Mouse (Mus musculus) hematopoietic stem cell, adult 5-6 weeks (primary cell): ENCODE measurements around the gene Prkcb. TPM values are rescaled to one million over a fixed set of nuclear protein-coding genes. Genes with fewer than 3 reads are reported as not detected.

Source experiments
- ATAC-seq, 2 experiments: fragments of 125-278 bp in 1 of 2; replicated peaks in 1 of 2; 2 replicates each; pipeline ENCODE4 v1.8.0; 2016 to 2017; ENCODE audit warnings: inconsistent platforms in 2 of 2, mild to moderate bottlenecking in 2 of 2, moderate number of reproducible peaks in 2 of 2, low read depth in 1 of 2, moderate TSS enrichment in 1 of 2; ENCODE audit not compliant: low FRiP score in 2 of 2, poor library complexity in 2 of 2, severe bottlenecking in 2 of 2, insufficient read depth in 1 of 2, low TSS enrichment in 1 of 2
- total RNA-seq: library from RNA; stranded (forward); fragments of 172-1452, 232-1000 nt; gene quantifications from 2 replicates; pipeline ENCODE4 v1.2.3, GENCODE M21; 2017

Prkcb gene
- total RNA-seq, 1 experiment from 2014 or later, result 11.8 TPM

DNA sequence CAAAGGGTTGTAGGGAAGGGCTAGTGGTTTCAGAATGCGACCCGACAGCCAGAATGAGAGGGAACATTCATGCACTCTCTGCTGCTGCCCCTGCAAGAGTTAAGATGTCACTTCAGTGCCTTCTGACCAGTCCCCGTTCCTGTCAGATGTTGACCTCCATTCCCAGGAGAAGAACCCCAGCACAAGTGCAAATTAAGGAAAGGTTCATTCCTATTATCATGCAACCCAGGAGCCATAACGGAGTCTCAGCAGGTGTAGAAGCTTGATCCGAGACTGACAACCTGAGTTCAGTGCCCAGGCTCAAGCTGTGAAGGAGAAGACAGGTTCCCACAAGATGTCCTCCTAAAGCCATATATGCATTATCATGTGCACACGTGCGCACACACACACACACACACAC, 280.2 kb downstream of the Prkcb start:
- ATAC-seq, result no peak

- no peak for ATAC-seq
Observed at GRCm38 (mm10) chr7:122570407-122570806, 281.9 kb downstream of the Prkcb start.

DNA sequence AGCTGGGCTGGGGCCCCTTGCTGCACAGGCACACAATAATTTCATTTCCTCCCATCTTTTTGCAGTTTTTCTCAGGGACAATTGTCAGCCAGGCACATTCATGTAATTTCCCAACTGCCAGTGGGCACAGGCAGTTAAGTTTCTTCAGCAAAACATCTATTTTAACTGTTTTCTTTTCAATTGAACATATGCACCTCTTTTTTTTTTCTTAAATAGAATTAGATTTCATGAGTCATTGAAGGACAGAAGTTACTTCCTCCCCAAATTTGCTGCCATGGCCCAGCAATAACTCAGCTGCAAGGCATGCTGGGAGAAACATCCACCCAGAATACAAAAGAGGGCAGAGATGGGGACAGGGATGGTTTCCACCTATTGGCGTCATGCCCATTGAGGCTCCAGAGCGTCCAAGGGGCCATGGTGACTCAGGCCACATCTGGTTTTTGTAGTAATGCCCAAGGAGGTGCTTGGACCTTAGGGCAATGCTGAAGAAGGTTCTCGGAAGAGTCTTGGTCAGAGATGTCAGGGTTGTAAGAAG, 284.6 kb downstream of the Prkcb start:
- ATAC-seq, result no peak

GRCm38 (mm10) chr7:122574418-122574817, 285.9 kb downstream of the Prkcb start:
- no peak for ATAC-seq

GRCm38 (mm10) chr7:122575056-122575455, 286.5 kb downstream of the Prkcb start:
- ATAC-seq, result no peak

- no peak for ATAC-seq
Observed at GRCm38 (mm10) chr7:122575506-122575905, 287.0 kb downstream of the Prkcb start.

DNA sequence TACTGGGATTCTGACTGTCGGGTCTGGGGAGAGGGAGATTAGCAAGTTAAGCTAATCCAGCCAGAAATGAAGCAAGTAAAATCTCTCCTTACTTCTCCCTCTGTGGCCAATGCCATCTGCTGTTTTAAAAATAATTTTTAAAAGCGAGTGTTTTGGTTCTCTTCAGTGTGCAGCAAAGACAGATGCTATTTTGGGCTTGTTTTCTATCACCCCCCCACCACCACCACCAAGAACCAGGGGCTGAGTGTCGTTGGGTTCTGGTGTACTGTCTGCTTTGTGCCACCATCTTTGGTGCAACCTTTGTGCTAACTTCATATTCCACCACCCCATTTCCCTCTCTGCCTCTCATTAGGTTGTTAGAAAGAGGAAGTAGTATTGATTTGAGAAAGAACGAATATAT, 289.0 kb downstream of the Prkcb start:
- ATAC-seq, result no peak

GRCm38 (mm10) chr7:122579461-122580157, 291.1 kb downstream of the Prkcb start:
- no peak for ATAC-seq

DNA sequence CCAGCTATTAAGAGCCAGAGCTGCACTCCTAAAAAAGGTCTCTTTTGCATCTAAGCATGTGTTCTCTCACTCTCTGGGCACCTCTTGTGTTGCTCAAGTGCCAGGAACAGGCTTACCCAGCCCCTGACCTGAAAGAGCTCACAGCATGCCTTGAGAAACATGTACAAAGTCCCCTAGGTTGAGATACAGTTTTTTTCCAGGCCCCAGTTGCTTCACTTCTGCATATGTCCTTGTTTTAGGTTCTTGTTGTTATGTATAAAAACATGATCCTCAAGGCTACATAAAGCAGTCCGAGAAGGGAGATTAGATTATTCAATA, 291.6 kb downstream of the Prkcb start:
- no peak for ATAC-seq

DNA sequence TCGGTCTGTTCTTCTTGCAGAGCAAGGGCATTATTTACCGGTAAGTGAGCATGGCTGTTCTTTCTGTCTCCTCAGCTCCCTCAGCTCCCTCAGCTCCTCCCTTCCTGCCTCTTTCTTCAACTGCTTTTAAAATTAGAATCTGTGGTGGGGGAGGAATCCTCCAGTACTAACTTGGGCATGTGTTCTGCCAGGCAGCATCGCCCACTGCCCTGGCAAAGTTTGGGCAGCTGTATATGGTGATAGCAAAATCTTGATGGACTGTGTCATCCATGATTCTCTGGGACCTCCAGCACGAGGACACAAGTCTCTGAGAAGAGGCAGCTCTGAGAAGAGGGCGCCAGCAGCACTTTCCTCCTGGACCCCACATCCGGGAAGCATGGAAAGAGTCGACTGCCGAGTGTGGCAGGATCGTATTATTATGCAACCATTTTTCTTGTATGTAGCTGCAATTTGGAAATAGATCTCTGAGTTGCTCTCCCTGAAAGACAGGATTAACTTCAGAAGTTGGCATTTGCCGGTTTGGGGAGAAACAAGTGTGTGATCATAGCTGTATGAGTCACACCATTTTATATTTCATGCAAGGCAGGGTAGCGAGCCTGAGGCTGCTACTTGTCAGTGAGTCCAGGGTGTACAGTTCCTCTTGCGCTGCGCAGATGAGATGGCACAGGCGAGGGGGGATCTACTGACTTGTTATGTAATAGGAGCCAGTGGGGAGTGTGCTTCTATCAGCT, 296.0 kb downstream of the Prkcb start:
- no peak for ATAC-seq

DNA sequence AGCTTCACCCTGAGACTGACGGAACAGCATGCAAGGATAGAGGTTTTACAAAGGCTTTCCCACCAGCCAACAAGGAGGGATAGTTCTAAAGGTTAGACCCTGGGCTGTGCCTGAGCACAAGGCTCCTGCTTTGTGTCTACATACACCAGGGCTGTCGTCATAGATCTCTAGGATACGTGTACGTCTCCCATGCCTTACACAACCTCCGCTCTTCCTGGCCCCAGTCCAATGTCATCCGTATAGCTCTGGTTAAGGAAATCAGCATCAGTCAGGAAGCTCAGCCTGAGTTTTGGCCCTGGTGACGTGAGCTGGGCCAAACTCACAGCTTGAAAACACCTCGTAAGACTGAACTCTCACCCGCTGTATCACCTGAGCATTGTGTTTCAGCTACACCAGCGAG, 307.3 kb downstream of the Prkcb start:
- no peak for ATAC-seq

DNA sequence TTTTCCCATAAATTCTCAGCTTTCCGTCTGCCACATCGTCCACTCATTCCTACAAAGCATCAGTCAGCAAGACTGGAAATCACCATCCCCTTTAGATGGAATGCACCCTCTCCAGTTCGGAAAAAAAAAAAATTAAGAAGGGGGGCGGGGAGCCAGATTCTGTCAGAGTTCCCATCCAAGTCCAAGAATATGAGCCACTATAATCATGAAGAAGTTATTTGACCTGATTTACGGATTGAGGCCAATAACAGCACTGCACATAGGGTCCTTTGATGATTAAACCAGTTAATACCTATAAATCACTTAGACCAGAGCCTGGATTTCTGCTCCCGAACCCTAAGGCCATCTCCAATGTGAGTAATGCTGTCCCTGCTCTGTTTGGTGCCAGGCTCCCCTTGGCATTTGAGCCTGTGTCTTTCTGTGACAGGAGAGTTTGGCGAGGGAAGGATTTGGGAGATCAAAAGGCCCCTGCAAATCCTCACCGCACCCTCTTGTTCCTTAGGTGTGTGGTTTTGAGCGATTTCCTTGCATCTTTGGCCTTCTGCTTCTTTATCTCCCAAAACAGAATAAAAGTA, 308.1 kb downstream of the Prkcb start:
- ATAC-seq, result no peak

DNA sequence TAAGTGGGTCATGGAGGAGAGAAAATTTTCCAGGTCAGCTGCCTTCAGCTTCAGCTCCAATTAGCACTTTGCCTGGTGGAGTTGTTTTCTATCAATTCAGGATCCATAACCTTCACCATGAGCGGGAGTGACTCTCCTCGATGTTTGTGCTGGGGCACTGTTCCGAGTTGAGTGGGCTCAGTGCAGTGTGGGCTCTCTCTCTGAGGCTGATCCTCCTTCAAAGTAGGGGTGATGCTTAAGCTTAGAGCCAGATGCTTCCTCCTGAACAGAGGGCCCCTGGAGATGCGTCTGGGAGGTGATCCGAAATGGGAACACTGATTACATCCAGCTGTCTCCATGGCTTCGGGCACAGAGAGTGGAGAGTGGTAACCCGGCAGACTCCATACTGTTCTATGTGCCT, 308.8 kb downstream of the Prkcb start:
- no peak for ATAC-seq

DNA sequence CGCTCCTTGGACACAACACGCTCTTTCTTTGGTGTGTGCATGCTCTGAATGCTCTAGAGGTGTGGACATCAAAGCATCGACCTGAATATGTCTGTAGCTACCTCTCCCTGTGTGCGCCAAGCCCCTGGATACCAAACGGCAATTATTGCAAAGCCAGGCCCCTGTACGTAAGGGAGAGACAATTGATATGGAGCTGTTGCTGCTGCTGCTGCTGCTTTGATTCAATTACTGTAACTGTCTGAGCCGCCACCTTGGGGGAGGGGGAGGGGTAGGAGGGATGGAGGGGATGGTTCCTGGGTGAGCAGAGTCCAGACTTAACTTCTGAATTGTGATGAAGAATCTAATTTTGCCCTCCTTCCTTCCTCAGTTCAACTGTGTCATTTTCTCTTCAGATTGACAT, 312.3 kb downstream of the Prkcb start:
- ATAC-seq, result no peak

DNA sequence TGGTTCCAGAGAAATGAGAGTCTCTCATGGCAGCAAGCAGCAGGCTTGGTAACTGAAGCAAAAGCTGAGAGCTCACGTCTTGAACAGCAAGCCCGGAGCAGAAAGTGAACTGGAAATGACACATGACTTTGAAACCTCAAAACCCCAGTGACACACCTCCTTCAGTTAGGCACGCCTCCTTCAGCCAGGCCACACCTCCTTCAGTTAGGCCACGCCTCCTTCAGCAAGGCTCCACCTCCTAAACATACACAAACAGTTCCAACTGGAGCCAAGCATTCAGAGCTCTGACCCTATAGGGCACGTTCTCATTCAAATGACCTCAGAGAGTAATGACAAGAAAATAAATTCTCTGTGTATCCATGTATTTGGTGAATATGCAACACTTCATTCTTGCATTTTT, 316.5 kb downstream of the Prkcb start:
- ATAC-seq, result no peak

GRCm38 (mm10) chr7:122609420-122609819, 320.9 kb downstream of the Prkcb start:
- no peak for ATAC-seq

- no peak for ATAC-seq
Observed at GRCm38 (mm10) chr7:122610161-122610560, 321.6 kb downstream of the Prkcb start.

DNA sequence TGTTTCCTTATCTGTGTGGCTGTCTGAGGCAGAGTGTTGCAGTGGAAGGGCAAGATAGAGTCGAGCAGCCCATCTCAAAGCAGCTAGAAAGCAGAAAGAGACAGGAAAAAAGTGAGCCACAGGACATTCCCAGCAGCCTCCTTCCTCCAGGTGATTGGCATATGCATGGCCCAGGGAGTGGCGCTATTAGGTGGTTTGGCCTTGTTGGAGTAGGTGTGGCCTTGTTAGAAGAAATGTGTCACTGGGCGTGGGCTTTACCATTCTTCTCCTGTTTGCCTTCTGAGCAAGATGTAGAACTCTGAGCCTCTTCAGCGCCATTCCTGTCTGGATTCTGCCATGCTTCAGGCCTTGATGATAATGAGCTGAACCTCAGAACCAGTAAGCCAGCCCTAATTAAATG, 325.3 kb downstream of the Prkcb start:
- ATAC-seq, result no peak
